Mouse (Mus musculus): ENCODE measurements at regions not wholly inside any gene's neighbourhood (a gene's known extent, or its start where the extent isn't known, plus 50 kb on each side); places are given as distances from the start of the nearest gene placed in this dataset.
"Not testable (repeated sequence)": the region's sequence is repeated elsewhere in the genome, so short reads cannot be mapped to it uniquely, and the experiment has no call there.

GRCm38 (mm10) chr12:32122915-32123314, 61.8 kb upstream of the Prkar2b start:
- peak; percentile 65 to 71 for DNase-seq (ENCODE audit: low spot score in 2 of 2)

DNA sequence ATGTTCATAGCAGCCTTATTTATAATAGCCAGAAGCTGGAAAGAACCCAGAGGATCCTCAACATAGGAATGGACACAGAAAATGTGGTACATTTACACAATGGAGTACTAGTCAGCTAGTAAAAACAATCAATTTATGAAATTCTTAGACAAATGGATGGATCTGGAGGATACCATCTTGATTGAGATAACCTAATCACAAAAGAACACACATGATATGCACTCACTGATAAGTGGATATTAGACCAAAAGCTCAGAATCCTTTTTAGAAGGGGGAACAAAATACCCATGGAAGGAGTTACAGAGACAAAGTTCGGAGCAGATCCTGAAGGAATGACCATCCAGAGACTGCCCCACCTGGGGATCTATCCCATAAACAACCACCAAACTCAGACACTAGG, 60.9 kb upstream of the Prkar2b start:
- DNase-seq (ENCODE audit: low spot score in 2 of 2): not testable (repeated sequence)

- no peak for DNase-seq (ENCODE audit: low spot score in 2 of 2)
These were observed 51.6 kb upstream of the Prkar2b start for GRCm38 (mm10) chr12:32112691-32113090.

GRCm38 (mm10) chr12:32111508-32112119, 50.5 kb upstream of the Prkar2b start:
- no peak for DNase-seq (ENCODE audit: low spot score in 2 of 2)

- DNase-seq (ENCODE audit: low spot score in 2 of 2): peak; percentile 66 to 82
These were observed 49.8 kb upstream of the Prkar2b start for GRCm38 (mm10) chr12:32110903-32111302.

All from spleen, postnatal 10 days (tissue).